Mouse (Mus musculus) myocyte (in vitro differentiated cells): ENCODE measurements around the gene Hirip3.

ENCODE experiments used
- CEBPB ChIP-seq: IDR thresholded peaks from 2 replicates; pipeline ENCODE4 v1.6.1; 2011; ENCODE audit warnings: mild to moderate bottlenecking, moderate library complexity; ENCODE audit not compliant: poor library complexity, insufficient read depth, severe bottlenecking
- E2F4 ChIP-seq: IDR thresholded peaks from one replicate; pipeline ENCODE4 v1.6.1; 2011; ENCODE audit warnings: mild to moderate bottlenecking, control low read depth, moderate library complexity; ENCODE audit not compliant: insufficient read depth
- MAX ChIP-seq: IDR thresholded peaks from one replicate; pipeline ENCODE4 v1.6.1; 2011; ENCODE audit warnings: low read depth, mild to moderate bottlenecking, control low read depth
- MYOG ChIP-seq, 3 experiments: IDR thresholded peaks; one replicate each; pipeline ENCODE4 v1.6.1; 2011; ENCODE audit warnings: control low read depth in 2 of 3, low read depth in 2 of 3, mild to moderate bottlenecking in 2 of 3; ENCODE audit not compliant: insufficient read length in 2 of 3, control insufficient read depth in 1 of 3, insufficient read depth in 1 of 3
- POLR2A ChIP-seq: IDR thresholded peaks from one replicate; pipeline ENCODE4 v1.6.1; 2011; ENCODE audit warnings: low read depth, mild to moderate bottlenecking, control low read depth, moderate library complexity; ENCODE audit not compliant: insufficient read length
- POLR2AphosphoS2 ChIP-seq: IDR thresholded peaks from one replicate; pipeline ENCODE4 v1.6.1; 2011; ENCODE audit warnings: low read depth, control low read depth; ENCODE audit not compliant: insufficient read length
- TCF12 ChIP-seq: IDR thresholded peaks from one replicate; pipeline ENCODE4 v1.6.1; 2011; ENCODE audit warnings: mild to moderate bottlenecking, control low read depth; ENCODE audit not compliant: poor library complexity, insufficient read depth, severe bottlenecking
- TCF3 ChIP-seq: IDR thresholded peaks from one replicate; pipeline ENCODE4 v1.6.1; 2011; ENCODE audit warnings: low read depth, control low read depth; ENCODE audit not compliant: insufficient read length
- USF1 ChIP-seq: IDR thresholded peaks from one replicate; pipeline ENCODE4 v1.6.1; 2011; ENCODE audit warnings: low read depth, mild to moderate bottlenecking, control low read depth, moderate library complexity

GRCm38 (mm10) chr7:126867534-126867933 lies 5.8 kb downstream of the Hirip3 start:
- no peak for TF ChIP-seq POLR2A
- no peak for TF ChIP-seq CEBPB
- no peak for TF ChIP-seq USF1
- TF ChIP-seq E2F4, result no peak
- TF ChIP-seq MYOG (IDR thresholded peaks at IDR 0.05; ENCODE audit: control insufficient read depth in 1 of 3, insufficient read depth in 1 of 3, insufficient read length in 2 of 3, low read depth in 2 of 3), result no peak
- no peak for TF ChIP-seq MAX
- TF ChIP-seq POLR2AphosphoS2, result no peak
- no peak for TF ChIP-seq TCF12
- no peak for TF ChIP-seq TCF3
